Mouse (Mus musculus): ENCODE results near the gene Spsb2.
"Not testable (repeated sequence)": the region's sequence is repeated elsewhere in the genome, so short reads cannot be mapped to it uniquely, and the experiment has no call there.

The Spsb2 gene

GRCm38 (mm10) chr6:124817971-124818370 is 9.5 kb downstream of the Spsb2 start:
- DNase-seq, result no peak

DNA sequence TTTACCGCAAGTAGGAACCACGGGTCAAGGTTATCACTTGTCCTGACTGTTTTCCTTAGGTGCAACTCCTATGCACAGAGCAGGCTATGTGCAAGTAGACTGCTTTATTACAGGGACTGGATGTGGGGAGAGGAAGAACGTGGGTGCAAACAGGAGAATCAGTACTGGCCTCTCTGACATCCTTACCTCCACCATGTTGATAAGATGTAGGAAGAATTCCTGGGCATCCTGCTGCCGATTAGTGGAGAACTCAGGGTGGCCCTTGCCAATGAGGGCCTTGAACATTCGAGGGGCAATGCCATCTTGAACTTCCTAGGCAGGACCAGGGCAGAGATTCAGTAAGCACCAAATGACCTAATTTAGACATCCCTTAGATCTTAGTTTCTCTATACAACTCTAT is 12.4 kb downstream of the Spsb2 start:
- no peak for DNase-seq

- no peak for DNase-seq
Measured at GRCm38 (mm10) chr6:124822049-124822448, 13.6 kb downstream of the Spsb2 start.

GRCm38 (mm10) chr6:124828101-124828592 is 19.7 kb downstream of the Spsb2 start:
- peak in 1 of 2 experiments; percentile 4 for DNase-seq

- peak; percentile 96 for DNase-seq
Measured at GRCm38 (mm10) chr6:124828868-124829798, 20.7 kb downstream of the Spsb2 start, which contains the start of the genes Usp5 and Cdca3. Gene Usp5 (minus strand): TSS chr6:124829484. Gene Cdca3 (plus strand): TSS chr6:124829547.

- peak; percentile 88 to 90 for DNase-seq
Measured at GRCm38 (mm10) chr6:124829799-124830700, 21.6 kb downstream of the Spsb2 start.

DNA sequence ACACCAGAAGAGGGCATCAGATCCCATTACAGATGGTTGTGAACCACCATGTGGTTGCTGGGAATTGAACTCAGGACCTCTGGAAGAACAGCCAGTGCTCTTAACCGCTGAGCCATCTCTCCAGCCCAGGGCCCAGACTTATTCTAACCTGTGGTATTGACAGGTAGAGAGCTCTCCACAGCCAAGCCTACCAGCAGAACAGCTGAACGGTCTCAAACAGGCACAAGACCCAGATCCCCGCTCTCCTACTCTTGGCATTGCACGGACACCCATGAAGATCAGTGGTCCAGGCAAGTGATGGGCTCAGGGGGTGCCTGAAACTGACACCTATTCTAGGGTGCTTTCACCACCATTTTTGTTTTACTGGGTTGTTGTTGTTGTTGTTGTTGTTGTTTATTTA is 22.7 kb downstream of the Spsb2 start:
- DNase-seq, result not testable (repeated sequence)

DNA sequence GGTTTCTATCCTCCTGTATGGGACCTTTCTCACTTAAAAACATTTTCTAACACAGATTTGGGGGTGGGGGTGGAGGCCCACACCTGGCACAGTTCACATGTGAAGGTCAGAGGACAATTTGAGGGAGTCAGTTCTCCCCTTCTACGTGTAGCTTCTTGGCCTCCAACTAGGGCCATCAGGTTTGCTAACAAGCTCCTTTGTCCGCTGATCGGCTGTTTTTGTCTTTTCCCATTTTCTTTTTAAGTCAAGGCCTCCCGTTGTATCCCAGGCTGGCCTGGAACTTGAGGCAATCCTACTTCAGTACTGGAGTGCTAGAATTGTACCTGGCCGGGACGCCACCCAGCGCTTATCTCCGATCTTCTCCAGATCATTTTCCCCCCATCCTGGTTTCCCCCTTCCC is 23.2 kb downstream of the Spsb2 start:
- DNase-seq, result no peak

GRCm38 (mm10) chr6:124834512-124835081 is 26.1 kb downstream of the Spsb2 start:
- no peak for DNase-seq

DNA sequence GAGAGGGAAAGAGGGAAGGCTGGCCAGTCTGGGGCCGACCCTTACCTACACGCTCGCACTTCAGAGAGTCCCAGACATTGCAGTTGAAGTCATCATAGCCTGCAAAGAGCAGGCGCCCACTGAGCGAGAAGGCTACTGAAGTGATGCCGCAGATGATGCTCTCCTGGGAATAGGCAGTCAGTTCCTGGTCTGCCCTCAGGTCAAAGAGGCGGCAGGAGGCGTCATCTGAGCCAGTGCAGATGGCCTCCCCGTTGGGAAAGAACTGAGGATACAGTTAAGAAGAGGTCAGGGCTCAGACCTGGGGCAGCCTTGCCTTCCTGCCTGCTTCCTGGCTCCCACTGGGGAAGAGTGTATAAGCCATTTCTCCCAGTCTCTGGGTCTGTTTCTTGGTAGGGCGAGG is 27.1 kb downstream of the Spsb2 start:
- DNase-seq, result no peak

- no peak for DNase-seq
Measured at GRCm38 (mm10) chr6:124836411-124836810, 27.9 kb downstream of the Spsb2 start.

- DNase-seq, result no peak
Measured at GRCm38 (mm10) chr6:124839805-124840204, 31.3 kb downstream of the Spsb2 start.

- no peak for DNase-seq
Measured at GRCm38 (mm10) chr6:124840241-124841167, 32.0 kb downstream of the Spsb2 start, which contains the start of gene Gnb3. Gene Gnb3 (minus strand): TSS chr6:124840275.

GRCm38 (mm10) chr6:124847305-124847704 is 38.8 kb downstream of the Spsb2 start:
- DNase-seq, result peak; percentile 97

DNA sequence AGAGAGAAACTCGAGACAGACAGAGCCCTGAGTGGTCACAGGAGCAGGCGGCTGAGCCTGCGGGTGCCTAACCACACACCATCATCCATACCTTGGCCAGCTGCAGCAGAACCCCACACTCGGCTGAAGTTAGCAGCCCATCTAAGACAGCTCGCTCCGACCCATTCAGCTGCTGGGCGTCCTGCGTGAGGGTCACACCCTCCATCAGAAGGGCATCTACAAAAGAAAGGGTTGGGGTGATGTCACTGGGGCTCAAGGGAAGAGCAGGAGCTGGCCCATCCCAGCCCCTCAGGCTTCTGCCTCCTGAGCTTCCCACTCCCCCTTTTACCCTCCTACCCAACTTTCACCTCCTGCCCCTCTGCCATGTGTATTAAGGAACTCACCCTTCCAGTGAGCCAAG is 42.1 kb downstream of the Spsb2 start:
- DNase-seq, result no peak

GRCm38 (mm10) chr6:124854647-124855046 is 46.2 kb downstream of the Spsb2 start:
- DNase-seq, result no peak

DNA sequence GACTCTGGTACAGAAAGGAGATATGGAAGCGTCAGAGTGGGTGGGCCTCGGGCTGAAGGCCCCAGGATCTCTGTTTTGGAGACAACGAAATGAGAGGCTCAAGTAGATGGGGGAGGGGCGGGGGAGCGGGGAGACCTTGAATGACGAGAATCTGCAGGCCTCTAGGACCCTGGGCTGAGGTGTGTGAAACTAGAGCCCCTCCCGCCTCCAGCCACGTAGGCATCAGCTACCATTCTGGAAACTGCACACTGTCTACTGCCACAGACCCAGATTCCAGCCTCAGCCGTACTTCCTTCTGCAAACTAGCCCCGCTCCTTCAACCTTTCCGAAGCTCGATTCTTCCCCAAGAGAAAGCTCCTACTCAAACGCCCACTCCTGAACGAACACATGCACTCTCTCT is 47.9 kb downstream of the Spsb2 start:
- no peak for DNase-seq

- DNase-seq, result peak; percentile 80 to 83
Measured at GRCm38 (mm10) chr6:124856916-124857839, 48.7 kb downstream of the Spsb2 start, which contains the start of gene P3h3. Gene P3h3 (minus strand): TSS chr6:124857752.

DNA sequence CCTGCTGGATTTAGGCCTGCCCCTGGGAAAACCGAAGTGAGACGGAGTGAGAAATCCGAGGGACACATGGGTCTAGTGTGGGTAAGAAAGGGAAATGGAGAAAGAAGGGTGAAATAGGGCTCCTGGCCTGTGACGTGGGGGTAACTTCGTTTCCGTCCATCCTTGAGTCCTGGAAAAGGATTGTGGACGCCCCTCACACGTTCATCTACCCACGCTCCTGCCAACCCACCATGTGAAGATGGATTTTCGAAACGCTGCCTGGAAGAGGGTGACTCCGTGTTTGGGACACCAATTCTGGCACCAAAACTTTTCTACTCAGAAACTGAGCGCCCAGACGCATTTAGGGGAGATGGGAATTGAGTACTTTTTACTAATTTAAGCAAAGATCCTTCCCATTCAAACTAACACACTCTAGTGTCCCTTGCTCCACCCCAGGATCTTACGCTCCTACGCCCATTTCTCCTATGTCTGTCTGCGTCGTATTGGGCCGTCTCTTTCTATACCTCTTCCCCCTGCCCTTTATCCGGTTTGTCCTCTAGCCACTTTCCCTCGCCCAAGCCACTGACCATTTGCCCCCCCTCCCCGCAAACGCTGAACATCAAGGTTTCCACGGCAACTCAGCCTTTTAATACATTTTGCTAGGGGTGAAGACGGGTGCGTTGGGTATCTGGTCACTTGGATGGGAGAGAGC is 49.5 kb downstream of the Spsb2 start:
- no peak for DNase-seq
